Mouse (Mus musculus): ENCODE measurements around the gene Sestd1. TPM values are rescaled to one million over a fixed set of nuclear protein-coding genes. Genes with fewer than 3 reads are reported as not detected.

Gene Sestd1
- polyA plus RNA-seq, 1 experiment = 15.2 TPM

DNA sequence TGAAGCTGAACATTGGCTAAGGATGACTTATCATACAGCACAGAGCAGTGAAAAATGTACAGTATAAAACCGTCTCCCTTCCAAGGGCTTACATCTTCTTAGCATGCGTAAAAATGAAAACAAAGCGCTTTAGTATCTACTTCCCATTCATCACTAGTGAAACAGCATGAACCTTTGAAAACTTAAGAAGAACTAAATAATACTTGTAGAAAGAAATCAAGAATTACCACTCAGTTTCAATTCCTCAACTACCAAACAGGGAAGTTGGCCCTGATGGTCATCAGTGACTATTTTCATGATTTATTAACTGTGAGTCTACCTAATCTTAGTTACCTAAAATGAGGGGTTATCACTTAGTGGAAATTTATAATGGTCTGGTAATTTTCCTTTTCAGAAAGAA lies 41.8 kb downstream of the Sestd1 start:
- no peaks in the 10 kb centered on the region for H3K79me2 ChIP-seq (ENCODE audit: control insufficient read depth, insufficient read depth)
- H3K4me3 ChIP-seq (ENCODE audit: insufficient read depth, poor library complexity, severe bottlenecking) = no peak overlapping the region
- H3K36me3 ChIP-seq (ENCODE audit: control insufficient read depth, insufficient read depth) = peaks cover 89% of the 10 kb centered on the region
- H3ac ChIP-seq (ENCODE audit: control insufficient read depth, insufficient read length, low read depth) = no peak overlapping the region
- TF ChIP-seq CEBPB (IDR thresholded peaks at IDR 0.05; ENCODE audit: low read depth) = no peak
- no peak for TF ChIP-seq MYOG (IDR thresholded peaks at IDR 0.05; ENCODE audit: control insufficient read depth, extremely low read depth, insufficient read length)
- TF ChIP-seq FOSL1 (IDR thresholded peaks at IDR 0.05; ENCODE audit: insufficient read depth, low read length, poor library complexity, severe bottlenecking) = no peak
- TF ChIP-seq USF1 (IDR thresholded peaks at IDR 0.05; ENCODE audit: low read depth) = no peak
- TF ChIP-seq MAX (IDR thresholded peaks at IDR 0.05) = no peak
- no peak for TF ChIP-seq MYOD1 (IDR thresholded peaks at IDR 0.05; ENCODE audit: control insufficient read depth, insufficient read length, low read depth)
- no peak for TF ChIP-seq CTCF (IDR thresholded peaks at IDR 0.05; ENCODE audit: control insufficient read depth, insufficient read depth, insufficient read length)
- H3K79me3 ChIP-seq (ENCODE audit: low read depth) = no peaks in the 10 kb centered on the region
- no peaks in the 10 kb centered on the region for H3K27me3 ChIP-seq (ENCODE audit: control insufficient read depth, insufficient read depth, insufficient read length)

DNA sequence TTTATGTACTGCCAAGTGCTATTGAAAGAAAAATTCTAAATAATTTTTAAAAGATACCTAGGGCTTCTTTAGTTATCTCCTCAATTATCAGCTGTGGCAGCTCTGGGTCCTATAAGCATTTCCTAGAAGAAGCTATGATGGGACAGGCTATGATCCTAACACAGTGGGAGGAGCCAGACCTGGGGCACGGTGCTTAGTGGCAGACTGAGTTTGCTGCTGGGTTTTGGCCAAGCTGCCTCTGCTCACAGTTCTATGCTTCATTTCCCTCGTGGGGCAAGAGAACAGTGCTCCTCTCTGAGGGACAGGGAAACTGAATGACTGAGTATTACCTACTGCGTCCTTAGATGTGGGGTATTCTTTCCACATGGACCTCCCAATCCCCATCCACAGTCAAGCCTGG lies 42.3 kb downstream of the Sestd1 start:
- H3K27me3 ChIP-seq (ENCODE audit: control insufficient read depth, insufficient read depth, insufficient read length) = no peaks in the 10 kb centered on the region
- no peak overlapping the region for H3ac ChIP-seq (ENCODE audit: control insufficient read depth, insufficient read length, low read depth)
- no peaks in the 10 kb centered on the region for H3K79me3 ChIP-seq (ENCODE audit: low read depth)
- H3K79me2 ChIP-seq (ENCODE audit: control insufficient read depth, insufficient read depth) = no peaks in the 10 kb centered on the region
- H3K36me3 ChIP-seq (ENCODE audit: control insufficient read depth, insufficient read depth) = peaks cover 90% of the 10 kb centered on the region
- H3K4me3 ChIP-seq (ENCODE audit: insufficient read depth, poor library complexity, severe bottlenecking) = no peak overlapping the region
- TF ChIP-seq CTCF (IDR thresholded peaks at IDR 0.05; ENCODE audit: control insufficient read depth, insufficient read depth, insufficient read length) = no peak
- no peak for TF ChIP-seq CEBPB (IDR thresholded peaks at IDR 0.05; ENCODE audit: low read depth)
- TF ChIP-seq MYOD1 (IDR thresholded peaks at IDR 0.05; ENCODE audit: control insufficient read depth, insufficient read length, low read depth) = no peak
- no peak for TF ChIP-seq USF1 (IDR thresholded peaks at IDR 0.05; ENCODE audit: low read depth)
- TF ChIP-seq MAX (IDR thresholded peaks at IDR 0.05) = no peak

DNA sequence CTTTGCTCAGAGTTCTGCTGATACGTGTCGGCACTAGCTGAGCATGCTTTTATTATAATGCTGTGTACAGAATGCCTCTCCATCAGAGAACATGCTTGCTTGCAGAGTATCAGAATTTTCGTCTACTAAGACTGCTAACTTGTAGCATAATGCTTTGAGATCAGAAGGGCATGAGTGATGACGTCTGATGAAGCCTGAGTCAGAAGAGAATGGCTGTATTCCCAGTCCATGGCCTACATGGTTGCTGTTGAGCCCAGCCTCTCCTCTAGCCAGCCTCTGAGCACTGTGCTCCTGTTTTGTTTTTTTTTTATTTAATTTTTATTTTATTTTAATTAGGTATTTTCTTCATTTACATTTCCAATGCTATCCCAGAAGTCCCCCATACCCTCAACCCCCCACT lies 43.5 kb downstream of the Sestd1 start:
- Histone ChIP-seq H3K27me3 (ENCODE audit: control insufficient read depth, insufficient read depth, insufficient read length) (no peaks in the 10 kb centered on the region), H3K36me3 (ENCODE audit: control insufficient read depth, insufficient read depth) (peaks cover 92% of the 10 kb centered on the region), H3K79me3 (ENCODE audit: low read depth) (no peaks in the 10 kb centered on the region), H3K4me3 (ENCODE audit: insufficient read depth, poor library complexity, severe bottlenecking) (no peak overlapping the region), H3K79me2 (ENCODE audit: control insufficient read depth, insufficient read depth) (no peaks in the 10 kb centered on the region), H3ac (ENCODE audit: control insufficient read depth, insufficient read length, low read depth) (no peak overlapping the region)
- no peak for TF ChIP-seq CTCF (IDR thresholded peaks at IDR 0.05; ENCODE audit: control insufficient read depth, insufficient read depth, insufficient read length)
- TF ChIP-seq FOSL1 (IDR thresholded peaks at IDR 0.05; ENCODE audit: insufficient read depth, low read length, poor library complexity, severe bottlenecking) = no peak
- TF ChIP-seq USF1 (IDR thresholded peaks at IDR 0.05; ENCODE audit: low read depth) = no peak
- no peak for TF ChIP-seq MYOG (IDR thresholded peaks at IDR 0.05; ENCODE audit: control insufficient read depth, extremely low read depth, insufficient read length)
- no peak for TF ChIP-seq MYOD1 (IDR thresholded peaks at IDR 0.05; ENCODE audit: control insufficient read depth, insufficient read length, low read depth)
- no peak for TF ChIP-seq CEBPB (IDR thresholded peaks at IDR 0.05; ENCODE audit: low read depth)
- TF ChIP-seq MAX (IDR thresholded peaks at IDR 0.05) = no peak

DNA sequence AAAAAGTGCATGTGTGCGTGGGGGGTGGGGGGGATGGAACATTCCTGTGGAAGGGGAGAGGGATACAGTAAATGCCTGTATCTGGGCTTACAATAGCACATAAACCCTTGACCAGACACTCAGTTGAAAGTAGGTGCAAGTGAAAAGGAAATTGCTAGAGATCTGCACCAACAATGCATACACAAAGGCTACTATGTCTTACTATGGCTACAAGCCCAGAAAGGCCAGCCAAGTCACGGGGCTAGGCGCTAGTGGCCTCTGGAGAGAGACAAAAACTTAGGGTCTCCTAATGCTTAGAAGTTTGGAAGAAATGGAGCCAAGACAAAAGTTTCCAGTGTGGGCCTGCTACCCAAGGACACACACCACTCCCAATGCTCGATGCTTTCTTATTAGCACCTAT lies 44.5 kb downstream of the Sestd1 start:
- TF ChIP-seq MYOG (IDR thresholded peaks at IDR 0.05; ENCODE audit: control insufficient read depth, extremely low read depth, insufficient read length) (no peak), MYOD1 (IDR thresholded peaks at IDR 0.05; ENCODE audit: control insufficient read depth, insufficient read length, low read depth) (no peak), FOSL1 (IDR thresholded peaks at IDR 0.05; ENCODE audit: insufficient read depth, low read length, poor library complexity, severe bottlenecking) (no peak), USF1 (IDR thresholded peaks at IDR 0.05; ENCODE audit: low read depth) (no peak), CTCF (IDR thresholded peaks at IDR 0.05; ENCODE audit: control insufficient read depth, insufficient read depth, insufficient read length) (no peak), MAX (IDR thresholded peaks at IDR 0.05) (no peak), CEBPB (IDR thresholded peaks at IDR 0.05; ENCODE audit: low read depth) (no peak)
- H3K4me3 ChIP-seq (ENCODE audit: insufficient read depth, poor library complexity, severe bottlenecking) = no peak overlapping the region
- no peak overlapping the region for H3ac ChIP-seq (ENCODE audit: control insufficient read depth, insufficient read length, low read depth)
- no peaks in the 10 kb centered on the region for H3K79me3 ChIP-seq (ENCODE audit: low read depth)
- peaks cover 94% of the 10 kb centered on the region for H3K36me3 ChIP-seq (ENCODE audit: control insufficient read depth, insufficient read depth)
- no peaks in the 10 kb centered on the region for H3K79me2 ChIP-seq (ENCODE audit: control insufficient read depth, insufficient read depth)
- no peaks in the 10 kb centered on the region for H3K27me3 ChIP-seq (ENCODE audit: control insufficient read depth, insufficient read depth, insufficient read length)

DNA sequence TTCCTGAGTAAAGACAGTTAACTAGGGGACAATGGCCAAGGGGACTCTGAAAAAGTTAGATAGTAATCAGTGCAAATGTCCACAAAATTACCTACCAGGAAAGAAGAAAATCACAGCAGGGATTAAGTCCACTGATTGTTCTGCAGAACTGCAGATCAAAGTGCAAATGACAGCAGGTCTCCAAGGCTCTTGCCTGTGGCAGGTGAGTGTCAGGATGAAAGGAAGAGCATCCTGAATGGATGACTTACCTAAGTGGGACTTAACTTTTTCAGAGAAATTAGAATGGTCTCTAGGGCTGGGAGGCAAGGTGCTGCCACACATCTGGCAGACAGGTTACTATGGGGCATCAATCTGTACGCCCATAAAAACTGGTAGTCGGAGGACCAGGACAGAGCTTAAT lies 47.8 kb downstream of the Sestd1 start:
- no peak overlapping the region for H3K4me3 ChIP-seq (ENCODE audit: insufficient read depth, poor library complexity, severe bottlenecking)
- no peaks in the 10 kb centered on the region for H3K79me3 ChIP-seq (ENCODE audit: low read depth)
- H3K79me2 ChIP-seq (ENCODE audit: control insufficient read depth, insufficient read depth) = no peaks in the 10 kb centered on the region
- no peaks in the 10 kb centered on the region for H3K27me3 ChIP-seq (ENCODE audit: control insufficient read depth, insufficient read depth, insufficient read length)
- H3ac ChIP-seq (ENCODE audit: control insufficient read depth, insufficient read length, low read depth) = no peak overlapping the region
- TF ChIP-seq CEBPB (IDR thresholded peaks at IDR 0.05; ENCODE audit: low read depth) (no peak), MYOD1 (IDR thresholded peaks at IDR 0.05; ENCODE audit: control insufficient read depth, insufficient read length, low read depth) (no peak), MAX (IDR thresholded peaks at IDR 0.05) (no peak), FOSL1 (IDR thresholded peaks at IDR 0.05; ENCODE audit: insufficient read depth, low read length, poor library complexity, severe bottlenecking) (no peak), CTCF (IDR thresholded peaks at IDR 0.05; ENCODE audit: control insufficient read depth, insufficient read depth, insufficient read length) (no peak), MYOG (IDR thresholded peaks at IDR 0.05; ENCODE audit: control insufficient read depth, extremely low read depth, insufficient read length) (no peak), USF1 (IDR thresholded peaks at IDR 0.05; ENCODE audit: low read depth) (no peak)
- peaks cover 70% of the 10 kb centered on the region for H3K36me3 ChIP-seq (ENCODE audit: control insufficient read depth, insufficient read depth)

DNA sequence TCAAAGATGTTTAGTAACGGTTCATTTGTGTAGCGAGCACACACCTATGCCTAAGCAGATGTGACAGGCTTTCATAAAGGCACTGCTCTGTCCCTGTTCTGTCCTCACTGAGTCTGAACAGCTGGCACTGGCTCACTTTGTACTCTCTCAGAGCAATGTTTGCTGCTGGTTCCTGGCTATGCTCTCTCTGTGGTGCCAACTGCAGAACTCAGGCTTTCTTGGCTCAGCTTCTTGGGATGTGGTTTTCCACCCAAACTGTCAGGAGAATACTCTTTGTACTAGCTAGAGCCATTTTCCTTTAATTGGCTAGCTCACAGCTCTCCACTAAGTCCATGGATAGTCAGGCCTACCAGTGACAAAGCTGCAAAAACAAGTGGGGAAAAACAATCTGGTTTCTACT lies 59.4 kb downstream of the Sestd1 start:
- Histone ChIP-seq H3K27me3 (ENCODE audit: control insufficient read depth, insufficient read depth, insufficient read length) (no peaks in the 10 kb centered on the region), H3ac (ENCODE audit: control insufficient read depth, insufficient read length, low read depth) (no peak overlapping the region), H3K79me2 (ENCODE audit: control insufficient read depth, insufficient read depth) (no peaks in the 10 kb centered on the region), H3K4me3 (ENCODE audit: insufficient read depth, poor library complexity, severe bottlenecking) (no peak overlapping the region), H3K79me3 (ENCODE audit: low read depth) (no peaks in the 10 kb centered on the region), H3K36me3 (ENCODE audit: control insufficient read depth, insufficient read depth) (peaks cover 40% of the 10 kb centered on the region)
- TF ChIP-seq MYOG (IDR thresholded peaks at IDR 0.05; ENCODE audit: control insufficient read depth, extremely low read depth, insufficient read length) (no peak), FOSL1 (IDR thresholded peaks at IDR 0.05; ENCODE audit: insufficient read depth, low read length, poor library complexity, severe bottlenecking) (no peak), CEBPB (IDR thresholded peaks at IDR 0.05; ENCODE audit: low read depth) (no peak), USF1 (IDR thresholded peaks at IDR 0.05; ENCODE audit: low read depth) (no peak), MYOD1 (IDR thresholded peaks at IDR 0.05; ENCODE audit: control insufficient read depth, insufficient read length, low read depth) (no peak), CTCF (IDR thresholded peaks at IDR 0.05; ENCODE audit: control insufficient read depth, insufficient read depth, insufficient read length) (no peak), MAX (IDR thresholded peaks at IDR 0.05) (no peak)

Measured in C2C12 (cell line).